Mouse (Mus musculus) MEL (cell line): ENCODE results near the gene Mbd3.

ENCODE experiments used
- CTCF ChIP-seq, 3 experiments: IDR thresholded peaks in 2 of 3; conservative IDR thresholded peaks in 1 of 3; 2 replicates each; pipeline ENCODE4 v1.5.1; 2011 to 2012; ENCODE audit warnings: low read length in 3 of 3, low read depth in 2 of 3, mild to moderate bottlenecking in 2 of 3, improper control_type of control experiment in 1 of 3, inconsistent platforms in 1 of 3, mixed read lengths in 1 of 3, moderate library complexity in 1 of 3; ENCODE audit not compliant: control insufficient read depth in 1 of 3, insufficient read depth in 1 of 3, poor library complexity in 1 of 3, severe bottlenecking in 1 of 3
- EP300 ChIP-seq, 2 experiments: IDR thresholded peaks; 2 replicates each; pipeline ENCODE4 v1.6.1; 2011; ENCODE audit warnings: improper control_type of control experiment in 2 of 2, low read length in 2 of 2, low read depth in 1 of 2, mild to moderate bottlenecking in 1 of 2
- MAZ ChIP-seq: IDR thresholded peaks from 2 replicates; pipeline ENCODE4 v1.6.1; 2012; ENCODE audit warnings: low read depth, mild to moderate bottlenecking, inconsistent platforms, low read length, improper control_type of control experiment
- POLR2A ChIP-seq, 2 experiments: IDR thresholded peaks; 2 replicates each; pipeline ENCODE4 v1.6.1; 2011 to 2012; ENCODE audit warnings: low read length in 2 of 2, mild to moderate bottlenecking in 2 of 2, control low read depth in 1 of 2, improper control_type of control experiment in 1 of 2, low read depth in 1 of 2, moderate library complexity in 1 of 2; ENCODE audit not compliant: control insufficient read depth in 1 of 2, insufficient read depth in 1 of 2, poor library complexity in 1 of 2
- SMC3 ChIP-seq: IDR thresholded peaks from 2 replicates; pipeline ENCODE4 v1.6.1; 2011; ENCODE audit warnings: low read depth, low read length, improper control_type of control experiment

GRCm38 (mm10) chr10:80355431-80355830, 43.9 kb downstream of the Mbd3 start:
- TF ChIP-seq CTCF (IDR thresholded peaks at IDR 0.05 in 2 of 3, conservative IDR thresholded peaks at IDR 0.05 in 1 of 3; ENCODE audit: control insufficient read depth in 1 of 3, insufficient read depth in 1 of 3, low read depth in 2 of 3, low read length in 3 of 3, poor library complexity in 1 of 3, severe bottlenecking in 1 of 3) = no peak
- no peak for TF ChIP-seq POLR2A (IDR thresholded peaks at IDR 0.05; ENCODE audit: control insufficient read depth in 1 of 2, insufficient read depth in 1 of 2, low read depth in 1 of 2, low read length in 2 of 2, poor library complexity in 1 of 2)
- TF ChIP-seq SMC3 = no peak
- no peak for TF ChIP-seq MAZ
- TF ChIP-seq EP300 (IDR thresholded peaks at IDR 0.05; ENCODE audit: low read depth in 1 of 2, low read length in 2 of 2) = no peak
